Mouse (Mus musculus): Measurements from ENCODE around the gene Cpne9.

Cpne9 gene

GRCm38 (mm10) chr6:113343177-113344092 lies 61.3 kb downstream of the Cpne9 start, which contains the start of gene Camk1:
Camk1 (minus strand) TSS chr6:113343984.
- peak; percentile 65 to 76 for DNase-seq

- peak; percentile 68 to 77 for DNase-seq
Measured at GRCm38 (mm10) chr6:113344321-113344720, 62.2 kb downstream of the Cpne9 start.

- no peak for DNase-seq
Measured at GRCm38 (mm10) chr6:113346897-113347296, 64.8 kb downstream of the Cpne9 start.

- DNase-seq, result no peak
Measured at GRCm38 (mm10) chr6:113350538-113350937, 68.4 kb downstream of the Cpne9 start.

GRCm38 (mm10) chr6:113351161-113351560 lies 69.1 kb downstream of the Cpne9 start:
- no peak for DNase-seq

- DNase-seq, result no peak
Measured at GRCm38 (mm10) chr6:113351653-113352052, 69.5 kb downstream of the Cpne9 start.

- DNase-seq, result no peak
Measured at GRCm38 (mm10) chr6:113352820-113353219, 70.7 kb downstream of the Cpne9 start.

- no peak for DNase-seq
Measured at GRCm38 (mm10) chr6:113353696-113354095, 71.6 kb downstream of the Cpne9 start.

All from cerebellum, postnatal 10 days (tissue).